8 mouse cellular contexts compared by ENCODE assay signal in the genomic region with DNA sequence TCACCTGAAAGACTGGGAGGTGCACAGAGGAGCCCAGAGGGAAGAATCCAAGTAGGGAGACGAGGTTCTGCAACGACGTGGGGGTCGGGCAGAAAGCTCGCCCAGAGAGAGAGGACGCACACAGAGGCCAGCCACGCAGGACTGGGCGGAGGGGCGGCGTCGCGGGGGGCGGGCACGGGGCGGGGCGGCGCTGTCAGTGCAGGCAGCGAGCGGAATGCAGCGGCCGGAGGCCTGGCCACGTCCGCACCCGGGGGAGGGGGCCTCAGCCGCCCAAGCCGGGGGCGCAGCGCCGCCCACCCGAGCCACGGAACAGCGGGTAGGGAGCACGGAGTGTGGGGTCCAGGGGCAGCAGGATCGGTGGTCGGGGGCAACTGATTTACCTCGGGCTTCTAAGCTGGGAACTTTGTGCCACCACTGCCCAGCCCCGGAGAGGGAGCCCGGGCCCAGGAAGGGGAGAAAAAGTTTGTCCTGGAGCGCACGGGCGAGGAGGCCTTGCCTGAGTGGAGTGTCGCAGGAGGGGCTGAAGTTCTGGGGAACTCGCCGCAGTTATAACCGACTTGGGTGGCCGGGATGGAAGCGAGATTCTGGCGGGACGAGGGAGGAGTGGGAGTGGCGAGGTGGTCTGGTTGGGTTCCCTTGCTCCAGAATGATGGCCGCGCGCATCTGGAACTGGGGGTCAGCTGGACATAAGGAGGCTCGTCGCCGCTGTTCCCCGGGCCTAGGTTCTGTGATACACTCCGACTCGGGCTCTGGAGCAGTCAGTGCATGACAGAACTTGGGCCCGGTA. TPM values are rescaled to one million over a fixed set of nuclear protein-coding genes. Genes with fewer than 3 reads are reported as not detected.
DNase-seq lines count a peak whose midpoint lies in the region; ATAC-seq and TF ChIP-seq lines count a peak whose summit lies in the region.

A gene (plus strand): TSS at position 190 of the 787 bp plus-strand sequence.

- DNase-seq in G1E (ENCODE audit: low spot score), result no peak
- peak in 1 of 2 experiments; percentile 30 for DNase-seq in adrenal gland, postnatal 4 days (ENCODE audit: low spot score in 2 of 2)
- peak; percentile 65 for DNase-seq in gastrocnemius, postnatal 14 days
- no peak for DNase-seq in liver, embryonic 14.5 days (ENCODE audit: low read depth in 3 of 3, low spot score in 3 of 3)
- no peak for DNase-seq in thymus, postnatal 36 days

- no peak for TF ChIP-seq CTCF in G1E (IDR thresholded peaks at IDR 0.05; ENCODE audit: low read depth, low read length)
- no peak for TF ChIP-seq CTCF in liver, embryonic 14.5 days (IDR thresholded peaks at IDR 0.05; ENCODE audit: low read depth)

- ATAC-seq in G1E (ENCODE audit: extremely low read depth, insufficient number of reproducible peaks, low FRiP score, poor library complexity, severe bottlenecking), result no peak
- ATAC-seq in hindbrain, embryonic 16.5 days, result peak; percentile 60
- 0 out of 2 replicates have a peak, but pooled peaks have one; percentile 43 for ATAC-seq in liver, embryonic 14.5 days (ENCODE audit: insufficient read depth)
- peak; percentile 67 for ATAC-seq in neural tube, embryonic 13.5 days (ENCODE audit: low read depth)
- ATAC-seq in CD4-positive, CD25-positive, alpha-beta regulatory T cell, adult 4 months, result no peak

- H3K4me1 ChIP-seq in G1E (ENCODE audit: insufficient read depth, low read depth, low read length), result peaks cover 10% of the 10 kb centered on the region
- H3K4me1 ChIP-seq in hindbrain, embryonic 16.5 days (ENCODE audit: control insufficient read depth, insufficient read depth, low read depth, low read length), result peaks cover 6% of the 10 kb centered on the region
- H3K4me1 ChIP-seq in liver, embryonic 14.5 days (replicated peaks; ENCODE audit: control insufficient read depth in 2 of 2, insufficient read depth in 2 of 2, low read length in 1 of 2), result no peaks in the 10 kb centered on the region; a peak in 1 of 4 replicates
- H3K4me1 ChIP-seq in neural tube, embryonic 13.5 days (replicated peaks), result peaks cover 17% of the 10 kb centered on the region

- intact Hi-C loops in gastrocnemius, postnatal 14 days (cut with DNase I; ENCODE audit: low total_unique reads), result no loop called here

- under 1% methylated on average over 60 of the region's 60 CpGs for WGBS in hindbrain, embryonic 16.5 days
- whole genome bisulfite sequencing in liver, embryonic 14.5 days (ENCODE audit: insufficient replicate concordance), result 1% methylated on average over 59 of the region's 60 CpGs
- WGBS in neural tube, embryonic 13.5 days, result 2% methylated on average over 56 of the region's 60 CpGs

- H3K9me3 ChIP-seq in G1E (replicated peaks), result no peaks in the 10 kb centered on the region
- H3K9me3 ChIP-seq in hindbrain, embryonic 16.5 days (ENCODE audit: control insufficient read depth, low read length), result no peaks in the 10 kb centered on the region
- H3K9me3 ChIP-seq in liver, embryonic 14.5 days (ENCODE audit: control insufficient read depth, low read length), result no peaks in the 10 kb centered on the region
- no peaks in the 10 kb centered on the region for H3K9me3 ChIP-seq in neural tube, embryonic 13.5 days

- TF ChIP-seq EP300 in liver, embryonic 14.5 days (IDR thresholded peaks at IDR 0.05; ENCODE audit: low read depth), result no peak

- H3K9ac ChIP-seq in hindbrain, embryonic 16.5 days (ENCODE audit: low read depth, low read length), result peak within 1 kb of the TSS; percentile 58
- peak within 1 kb of the TSS; percentile 40; the same call in 1 of the 2 replicates for H3K9ac ChIP-seq in liver, embryonic 14.5 days (replicated peaks)
- H3K9ac ChIP-seq in neural tube, embryonic 13.5 days, result peak within 1 kb of the TSS; percentile 73

- peak within 1 kb of the TSS; percentile 75 for H3K4me2 ChIP-seq in hindbrain, embryonic 16.5 days (ENCODE audit: low read length)
- H3K4me2 ChIP-seq in liver, embryonic 14.5 days (ENCODE audit: low read depth), result peak within 1 kb of the TSS; percentile 56
- H3K4me2 ChIP-seq in neural tube, embryonic 13.5 days, result peak within 1 kb of the TSS; percentile 68

- H3K27ac ChIP-seq in hindbrain, embryonic 16.5 days (ENCODE audit: low read depth, low read length), result no peak within 1 kb of the TSS
- H3K27ac ChIP-seq in liver, embryonic 14.5 days, result no peak within 1 kb of the TSS
- 0 out of 2 replicates have a peak within 1 kb of the TSS, but pooled peaks have one; percentile 18 for H3K27ac ChIP-seq in neural tube, embryonic 13.5 days (replicated peaks)

- no peaks in the 10 kb centered on the region for H3K36me3 ChIP-seq in G1E (replicated peaks)
- no peaks in the 10 kb centered on the region for H3K36me3 ChIP-seq in hindbrain, embryonic 16.5 days (ENCODE audit: control insufficient read depth, insufficient read depth, low read length)
- H3K36me3 ChIP-seq in liver, embryonic 14.5 days (replicated peaks; ENCODE audit: control insufficient read depth, insufficient read depth, low read depth), result no peaks in the 10 kb centered on the region
- H3K36me3 ChIP-seq in neural tube, embryonic 13.5 days, result no peaks in the 10 kb centered on the region

- H3K27me3 ChIP-seq in G1E (ENCODE audit: insufficient read depth, low read length), result peaks cover 56% of the 10 kb centered on the region
- H3K27me3 ChIP-seq in hindbrain, embryonic 16.5 days (replicated peaks; ENCODE audit: control insufficient read depth, insufficient read depth, low read length), result peaks cover 7% of the 10 kb centered on the region; the same call in 1 of the 2 replicates
- peaks cover 16% of the 10 kb centered on the region for H3K27me3 ChIP-seq in liver, embryonic 14.5 days (ENCODE audit: control insufficient read depth, insufficient read depth, low read length)
- peaks cover 15% of the 10 kb centered on the region for H3K27me3 ChIP-seq in neural tube, embryonic 13.5 days

- H3K4me3 ChIP-seq in G1E (ENCODE audit: low read depth, low read length), result peak within 1 kb of the TSS; percentile 60; the same call in 1 of the 2 replicates
- H3K4me3 ChIP-seq in hindbrain, embryonic 16.5 days (ENCODE audit: low read length), result peak within 1 kb of the TSS; percentile 45
- peak within 1 kb of the TSS; percentile 51 to 53 for H3K4me3 ChIP-seq in liver, embryonic 14.5 days (ENCODE audit: insufficient read depth in 1 of 2, low read depth in 2 of 2, low read length in 2 of 2)
- H3K4me3 ChIP-seq in neural tube, embryonic 13.5 days, result peak within 1 kb of the TSS; percentile 45

RNA-seq across cellular contexts. Expression of the gene that starts here (rescaled TPM):
- total RNA-seq in G1E (2014; fragmentation: Nextera tagmentation) (9.0 and 16.3 TPM in 2 replicates), G1E (2017) (1.5 and 3.1 TPM in 2 replicates)
- 0.48 and 0.52 TPM in 2 replicates for polyA plus RNA-seq in G1E (2012)
- 10 to 100 TPM; 53.2 to 62.5 TPM for total RNA-seq in adrenal gland, postnatal 4 days (2021)
- 10 to 100 TPM; 28.3 to 36.3 TPM for total RNA-seq in gastrocnemius, postnatal 14 days (2021)
- 22.2 and 27.4 TPM in 2 replicates for polyA plus RNA-seq in hindbrain, embryonic 16.5 days (2015; fragmentation: Nextera tagmentation; extraction: Ambion mirVana)
- polyA plus RNA-seq in liver, embryonic 14.5 days (2012; rRNA removed), result 7.9 and 8.7 TPM in 2 replicates
- polyA plus RNA-seq in liver, embryonic 14.5 days (2014; fragmentation: Nextera tagmentation; extraction: Ambion mirVana), result 18.6 and 18.8 TPM in 2 replicates
- 36.6 and 43.2 TPM in 2 replicates for polyA plus RNA-seq in neural tube, embryonic 13.5 days (2015; fragmentation: Nextera tagmentation; extraction: Ambion mirVana)
- polyA plus RNA-seq in CD4-positive, CD25-positive, alpha-beta regulatory T cell, adult 4 months (2017; shearing (Covaris generic)), result not detected

Comparison
In these comparisons a context has a peak if more than half of its experiments do, and no peak if none do; other contexts are left out.
1. ATAC-seq: peak in hindbrain, embryonic 16.5 days (single experiment), liver, embryonic 14.5 days (single experiment) and neural tube, embryonic 13.5 days (single experiment); none in G1E (single experiment) and CD4-positive, CD25-positive, alpha-beta regulatory T cell, adult 4 months (single experiment).
2. Peak in every context shown above with its lines, with median percentiles within 50 percentile points of each other: H3K4me3 ChIP-seq, H3K4me2 ChIP-seq and H3K9ac ChIP-seq.